Mouse (Mus musculus): Measurements from ENCODE around the gene Fam214a.

GRCm38 (mm10) chr9:75071029-75071705 is 118.5 kb downstream of the Fam214a start:
- no peak for TF ChIP-seq CTCF (IDR thresholded peaks at IDR 0.05; ENCODE audit: low read depth)
- no peak for TF ChIP-seq EP300 (IDR thresholded peaks at IDR 0.05; ENCODE audit: low read depth)
